Mouse (Mus musculus) monocyte, adult 2 months (primary cell): Measurements from ENCODE around the gene Syt16.

Source experiments
- DNase-seq, 2 experiments: peaks; one replicate each; pipeline ENCODE4 v3.0.0; 2022; ENCODE audit warnings: low spot score in 2 of 2, low read depth in 1 of 2

The Syt16 gene

DNA sequence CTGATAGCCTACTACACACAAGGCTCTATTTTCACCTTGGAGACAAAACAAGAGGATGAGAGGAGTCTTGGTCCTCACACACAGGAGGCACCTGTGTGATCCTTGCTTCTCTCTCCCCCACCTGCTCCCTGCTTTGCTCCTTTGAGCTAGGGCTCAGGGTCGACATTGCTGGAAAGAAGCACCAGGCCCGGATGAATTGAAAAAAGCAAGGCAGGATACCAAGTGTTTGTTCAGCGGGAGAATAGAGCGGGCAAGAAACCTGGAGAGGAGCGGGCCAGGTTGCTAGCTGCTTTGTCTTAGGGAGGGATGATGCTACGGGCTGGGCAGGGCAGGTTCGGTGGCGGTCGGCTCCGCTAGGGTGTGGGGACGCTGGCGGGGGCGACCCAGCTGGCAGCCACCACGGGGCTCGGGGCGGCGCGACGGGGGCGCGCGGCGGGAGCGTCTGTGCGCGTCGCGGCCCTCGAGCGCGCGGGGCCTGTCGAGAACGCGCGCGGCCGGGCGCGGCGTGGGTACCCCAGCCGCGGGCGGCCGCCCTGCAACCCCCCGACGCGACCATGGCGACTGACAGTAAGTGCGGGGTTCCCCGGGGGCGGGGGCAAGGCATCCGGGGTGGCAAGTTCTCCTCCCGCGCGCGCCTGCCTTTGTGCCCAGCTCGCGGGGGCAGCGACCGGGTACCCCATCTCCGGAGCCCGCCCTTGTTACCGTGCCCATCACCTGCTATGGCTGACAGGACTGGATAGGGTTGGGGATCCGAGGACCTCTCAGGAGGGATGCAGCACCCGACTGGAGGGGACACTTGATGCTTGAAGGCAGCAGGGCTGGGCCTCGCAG, at the start of gene Syt16:
Gene Syt16 (plus strand): TSS at position 365 of the 831 bp plus-strand sequence.
- DNase-seq: no peak

GRCm38 (mm10) chr12:73948415-73948814, 49.0 kb upstream of the Syt16 start:
- no peak for DNase-seq

- DNase-seq: no peak
Observed at GRCm38 (mm10) chr12:73949318-73950058, 48.0 kb upstream of the Syt16 start.

DNA sequence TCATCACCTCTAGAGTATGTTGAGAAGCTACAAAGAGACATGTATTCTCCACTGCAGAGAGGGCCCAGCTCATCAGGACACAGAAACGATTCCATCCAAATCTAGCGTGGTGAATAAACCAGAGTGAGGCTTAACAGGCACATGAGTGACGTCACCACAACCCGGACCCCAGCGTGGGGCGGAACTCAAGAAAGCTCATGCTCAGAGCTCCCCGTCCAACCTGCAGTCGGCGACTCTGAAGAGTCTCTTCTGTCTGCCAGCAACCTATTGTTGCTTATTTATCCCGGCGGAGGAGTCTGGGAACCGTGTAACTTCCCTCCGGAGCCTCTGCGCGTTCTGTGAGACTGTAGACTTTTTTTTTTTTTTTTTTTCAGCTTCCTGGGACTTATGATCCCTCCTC, 44.6 kb upstream of the Syt16 start:
- DNase-seq: no peak

GRCm38 (mm10) chr12:73953420-73954186, 43.9 kb upstream of the Syt16 start:
- DNase-seq: no peak

DNA sequence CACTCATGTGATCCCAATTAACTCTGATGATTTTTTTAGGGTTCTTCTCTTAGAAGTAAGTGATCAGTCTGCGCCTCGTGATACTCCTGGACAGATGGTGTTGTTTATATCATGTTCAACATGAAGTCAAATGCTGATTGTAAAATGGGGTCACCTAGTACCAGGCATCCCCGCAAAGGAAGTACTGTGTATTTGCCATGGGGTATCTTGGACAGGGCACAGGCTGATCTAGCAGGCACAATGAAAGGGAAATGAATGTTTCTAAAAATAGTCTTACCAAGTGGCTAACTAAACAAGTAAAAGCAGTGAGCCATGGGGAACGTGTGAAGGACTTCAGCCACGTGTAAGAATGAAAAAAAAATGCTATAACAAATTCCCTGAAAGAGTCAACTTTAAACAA, 42.7 kb upstream of the Syt16 start:
- no peak for DNase-seq

- no peak for DNase-seq
Observed at GRCm38 (mm10) chr12:73957676-73958075, 39.8 kb upstream of the Syt16 start.

- no peak for DNase-seq
Observed at GRCm38 (mm10) chr12:73958830-73959229, 38.6 kb upstream of the Syt16 start.

GRCm38 (mm10) chr12:73964291-73965281, 32.9 kb upstream of the Syt16 start, which contains the start of gene Snapc1:
Gene Snapc1, plus strand, starts transcription at chr12:73964481.
- peak; percentile 91 to 96 for DNase-seq

- no peak for DNase-seq
Observed at GRCm38 (mm10) chr12:73969142-73969541, 28.3 kb upstream of the Syt16 start.

- no peak for DNase-seq
Observed at GRCm38 (mm10) chr12:73974584-73974983, 22.9 kb upstream of the Syt16 start.

GRCm38 (mm10) chr12:73978144-73978543, 19.3 kb upstream of the Syt16 start:
- DNase-seq: no peak

- no peak for DNase-seq
Observed at GRCm38 (mm10) chr12:73979667-73980066, 17.8 kb upstream of the Syt16 start.

DNA sequence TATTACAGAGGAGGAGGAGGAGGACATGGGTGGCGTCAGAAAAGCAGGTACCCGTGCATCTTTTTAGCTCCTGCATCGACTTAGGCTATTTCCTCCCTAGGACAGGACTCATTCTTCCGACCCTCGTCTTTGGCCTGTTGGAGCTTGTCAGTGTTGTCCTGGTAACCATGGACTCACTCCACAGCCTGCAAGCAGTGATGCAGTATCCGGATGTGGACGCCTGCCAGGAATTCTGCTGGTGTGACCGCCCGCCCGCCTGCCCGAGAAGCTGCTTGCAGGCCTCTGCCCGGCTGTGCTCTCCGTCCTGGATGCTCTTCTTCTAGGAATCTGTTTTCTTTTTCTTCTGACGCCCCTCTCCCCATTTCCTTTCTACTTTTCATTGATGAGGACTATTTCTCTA, 14.9 kb upstream of the Syt16 start:
- no peak for DNase-seq

DNA sequence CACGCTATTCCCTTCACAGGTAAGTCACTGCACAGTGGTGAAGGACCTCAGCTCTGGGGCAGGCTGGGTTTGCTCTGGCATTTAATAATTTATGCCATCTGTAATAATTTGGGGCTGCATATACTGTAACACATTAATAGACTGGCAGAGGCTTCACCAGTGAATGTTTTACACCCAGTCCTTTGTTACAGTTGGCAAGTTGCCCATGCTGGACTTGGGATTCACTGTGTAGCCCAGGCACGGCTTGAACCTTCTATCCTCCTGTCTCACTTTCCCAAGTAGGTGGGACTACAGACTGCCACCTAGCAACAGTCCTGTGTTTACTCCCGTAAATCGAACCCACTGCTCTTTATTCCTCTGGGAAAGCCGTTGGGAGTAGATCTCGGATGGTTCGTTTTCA, 11.2 kb upstream of the Syt16 start:
- DNase-seq: no peak

- DNase-seq: no peak
Observed at GRCm38 (mm10) chr12:73988393-73989008, 9.0 kb upstream of the Syt16 start.

- DNase-seq: peak in 1 of 2 experiments; percentile 27
Observed at GRCm38 (mm10) chr12:73989594-73989993, 7.9 kb upstream of the Syt16 start.

DNA sequence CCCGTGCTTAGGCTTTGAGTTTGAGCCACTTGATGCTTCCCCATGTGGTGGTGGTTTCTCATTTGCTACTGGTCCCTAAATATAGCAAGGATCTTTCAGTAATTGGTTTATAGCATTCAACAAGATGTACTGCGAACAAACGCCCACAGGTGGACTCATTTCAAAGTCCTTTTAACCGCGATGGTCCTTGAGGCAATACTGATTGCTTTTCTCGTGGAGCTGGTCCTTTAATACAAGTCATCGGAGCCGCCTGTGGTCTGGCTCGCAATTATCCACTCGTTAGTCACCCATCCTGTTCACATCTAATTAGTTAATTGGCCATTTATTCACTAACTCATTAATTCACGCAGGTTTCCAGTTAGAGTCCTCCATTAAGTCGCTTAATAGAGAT, 560 bp upstream of the Syt16 start:
- no peak for DNase-seq

DNA sequence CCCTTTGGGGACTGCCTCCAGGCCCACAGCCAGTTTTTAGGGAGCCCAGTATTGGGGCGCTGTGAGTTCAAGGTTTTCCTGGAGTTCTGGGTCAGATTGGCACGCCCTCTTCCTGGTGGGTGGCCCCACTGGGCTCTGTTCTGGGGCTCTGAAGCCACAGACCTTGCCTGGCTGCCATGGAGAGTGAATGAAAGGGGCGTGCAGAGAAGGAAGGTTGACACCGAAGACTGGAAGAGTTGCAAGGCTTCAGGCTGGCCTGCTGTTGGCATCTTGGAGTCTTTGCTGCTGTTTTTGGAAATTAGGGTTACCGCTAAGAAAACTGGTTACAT, 631 bp downstream of the Syt16 start:
- DNase-seq: no peak

DNA sequence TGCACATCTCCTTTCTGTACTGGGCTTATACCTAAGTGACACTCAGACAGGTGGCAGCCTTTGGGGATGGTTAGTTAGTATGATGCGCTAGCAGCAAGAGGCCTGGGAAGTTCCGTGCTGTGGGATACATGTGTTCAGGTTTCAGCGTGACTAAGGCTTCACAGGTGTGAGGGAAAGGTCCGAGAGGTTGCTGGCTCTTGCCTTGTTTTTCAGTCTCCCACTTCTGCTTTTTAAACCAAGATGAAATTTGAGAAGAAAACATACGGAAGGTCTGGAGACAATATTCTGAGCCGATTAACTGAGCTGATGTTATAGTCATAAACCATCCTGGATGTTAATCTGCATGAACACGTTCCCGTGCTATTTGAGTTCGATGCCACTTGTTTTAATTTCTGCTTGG, 5.0 kb downstream of the Syt16 start:
- no peak for DNase-seq
